Mouse (Mus musculus) neural tube, embryonic 13.5 days (tissue): ENCODE measurements around the gene Akt1. TPM values are rescaled to one million over a fixed set of nuclear protein-coding genes. Genes with fewer than 3 reads are reported as not detected.

Experiments
- ATAC-seq: fragments of 200-750 bp; cut with Nextera tagmentation; 2 replicates; pipeline ENCODE4 v1.8.0; 2017; ENCODE audit warnings: low read depth, mild to moderate bottlenecking, moderate TSS enrichment, moderate library complexity
- H3K27ac ChIP-seq: fragments of 300-500 bp; sonication (generic); replicated peaks from 2 replicates; pipeline ENCODE4 v1.5.1; 2015; ENCODE audit warnings: moderate library complexity, mild to moderate bottlenecking, inconsistent platforms
- H3K27me3 ChIP-seq: fragments of 300-500 bp; sonication (generic); 2 replicates; pipeline ENCODE4 v1.6.1; 2015; ENCODE audit warnings: mild to moderate bottlenecking, inconsistent platforms
- H3K36me3 ChIP-seq: fragments of 300-500 bp; sonication (generic); 2 replicates; pipeline ENCODE4 v1.6.1; 2015; ENCODE audit warnings: mild to moderate bottlenecking, inconsistent platforms
- H3K4me1 ChIP-seq: fragments of 300-500 bp; sonication (generic); replicated peaks from 2 replicates; pipeline ENCODE4 v1.6.1; 2015; ENCODE audit warnings: inconsistent platforms
- H3K4me2 ChIP-seq: fragments of 300-500 bp; sonication (generic); 2 replicates; pipeline ENCODE4 v1.6.1; 2015; ENCODE audit warnings: inconsistent platforms, mild to moderate bottlenecking, moderate library complexity
- H3K4me3 ChIP-seq: fragments of 300-500 bp; sonication (generic); 2 replicates; pipeline ENCODE4 v1.5.1; 2015; ENCODE audit warnings: mild to moderate bottlenecking, inconsistent platforms
- H3K9ac ChIP-seq: fragments of 300-500 bp; sonication (generic); 2 replicates; pipeline ENCODE4 v1.6.1; 2015; ENCODE audit warnings: moderate library complexity, mild to moderate bottlenecking, inconsistent platforms
- H3K9me3 ChIP-seq: fragments of 300-500 bp; sonication (generic); 2 replicates; pipeline ENCODE4 v1.6.1; 2016; ENCODE audit warnings: inconsistent platforms
- WGBS: fragments of 180-500 bp; shearing (Covaris S2); methylation state at CpG from one replicate; pipeline ENCODE4 v1.1.7; 2015; 5-methylcytosine and 5-hydroxymethylcytosine counted together
- polyA plus RNA-seq: library from polyadenylated mRNA; unstranded; fragments of >200 nt; fragmentation: Nextera tagmentation; extraction: Ambion mirVana; gene quantifications from 2 replicates; pipeline ENCODE4 v1.2.1, GENCODE M21; 2015

Gene Akt1
- polyA plus RNA-seq, 1 experiment from 2014 or later = 101 TPM

- no peak overlapping the region for H3K9ac ChIP-seq
- no peaks in the 10 kb centered on the region for H3K36me3 ChIP-seq
- H3K27ac ChIP-seq = no peak overlapping the region
- H3K4me3 ChIP-seq = no peak overlapping the region
- no peaks in the 10 kb centered on the region for H3K9me3 ChIP-seq
- WGBS = 54% methylated on average over 1 of the region's 1 CpGs
- no peak overlapping the region for H3K4me2 ChIP-seq
- no peaks in the 10 kb centered on the region for H3K27me3 ChIP-seq
- peaks cover 9% of the 10 kb centered on the region for H3K4me1 ChIP-seq
- ATAC-seq = no peak
These were observed 43.2 kb downstream of the Akt1 start for GRCm38 (mm10) chr12:112631472-112631871.

- ATAC-seq = no peak
- Histone ChIP-seq H3K4me2 (no peak overlapping the region), H3K27me3 (no peaks in the 10 kb centered on the region), H3K27ac (no peak overlapping the region), H3K9ac (no peak overlapping the region), H3K4me1 (peaks cover 9% of the 10 kb centered on the region), H3K9me3 (no peaks in the 10 kb centered on the region), H3K36me3 (no peaks in the 10 kb centered on the region), H3K4me3 (no peak overlapping the region)
- 81% methylated on average over 5 of the region's 5 CpGs for WGBS
These were observed 43.9 kb downstream of the Akt1 start for GRCm38 (mm10) chr12:112630796-112631195.

- no peak for ATAC-seq
- Histone ChIP-seq H3K4me1 (peaks cover 9% of the 10 kb centered on the region), H3K4me3 (no peak overlapping the region), H3K27ac (no peak overlapping the region), H3K27me3 (no peaks in the 10 kb centered on the region), H3K36me3 (no peaks in the 10 kb centered on the region), H3K4me2 (no peak overlapping the region), H3K9ac (no peak overlapping the region), H3K9me3 (no peaks in the 10 kb centered on the region)
- 93% methylated on average over 12 of the region's 12 CpGs for WGBS
These were observed 44.7 kb downstream of the Akt1 start for GRCm38 (mm10) chr12:112630029-112630428.

GRCm38 (mm10) chr12:112628928-112629721, 45.6 kb downstream of the Akt1 start:
- peaks cover 9% of the 10 kb centered on the region for H3K4me1 ChIP-seq
- no peak overlapping the region for H3K27ac ChIP-seq
- no peaks in the 10 kb centered on the region for H3K36me3 ChIP-seq
- H3K9me3 ChIP-seq = no peaks in the 10 kb centered on the region
- WGBS = 39% methylated on average over 19 of the region's 19 CpGs
- ATAC-seq = peak; percentile 78
- peak overlapping the region; percentile 48; the same call in 1 of the 2 replicates for H3K9ac ChIP-seq
- peak overlapping the region; percentile 15; the same call in 1 of the 2 replicates for H3K4me3 ChIP-seq
- H3K27me3 ChIP-seq = no peaks in the 10 kb centered on the region
- H3K4me2 ChIP-seq = peak overlapping the region; percentile 48

- H3K4me3 ChIP-seq = no peak overlapping the region
- WGBS = 89% methylated on average over 6 of the region's 6 CpGs
- H3K27ac ChIP-seq = no peak overlapping the region
- H3K9me3 ChIP-seq = no peaks in the 10 kb centered on the region
- H3K9ac ChIP-seq = no peak overlapping the region
- no peak overlapping the region for H3K4me2 ChIP-seq
- ATAC-seq = no peak
- no peaks in the 10 kb centered on the region for H3K36me3 ChIP-seq
- peaks cover 9% of the 10 kb centered on the region for H3K4me1 ChIP-seq
- H3K27me3 ChIP-seq = no peaks in the 10 kb centered on the region
These were observed 46.5 kb downstream of the Akt1 start for GRCm38 (mm10) chr12:112628197-112628596.

- Histone ChIP-seq H3K36me3 (no peaks in the 10 kb centered on the region), H3K27ac (no peak overlapping the region), H3K9me3 (no peaks in the 10 kb centered on the region), H3K4me2 (no peak overlapping the region), H3K9ac (no peak overlapping the region), H3K27me3 (peaks cover 7% of the 10 kb centered on the region), H3K4me3 (no peak overlapping the region), H3K4me1 (peaks cover 14% of the 10 kb centered on the region)
- ATAC-seq = no peak
- whole genome bisulfite sequencing = 70% methylated on average over 7 of the region's 7 CpGs
These were observed 47.4 kb downstream of the Akt1 start for GRCm38 (mm10) chr12:112627097-112627881.

- 80% methylated on average over 6 of the region's 6 CpGs for WGBS
- Histone ChIP-seq H3K27ac (no peak overlapping the region), H3K27me3 (peaks cover 15% of the 10 kb centered on the region), H3K36me3 (no peaks in the 10 kb centered on the region), H3K9me3 (no peaks in the 10 kb centered on the region), H3K4me1 (peaks cover 14% of the 10 kb centered on the region), H3K4me3 (no peak overlapping the region), H3K4me2 (no peak overlapping the region), H3K9ac (no peak overlapping the region)
- ATAC-seq = no peak
These were observed 48.2 kb downstream of the Akt1 start for GRCm38 (mm10) chr12:112626455-112626854.

- Histone ChIP-seq H3K4me2 (no peak overlapping the region), H3K4me1 (peaks cover 16% of the 10 kb centered on the region), H3K27me3 (peaks cover 23% of the 10 kb centered on the region), H3K27ac (no peak overlapping the region), H3K9ac (no peak overlapping the region), H3K36me3 (no peaks in the 10 kb centered on the region), H3K4me3 (no peak overlapping the region), H3K9me3 (no peaks in the 10 kb centered on the region)
- 87% methylated on average over 4 of the region's 4 CpGs for WGBS
- ATAC-seq = no peak
These were observed 49.0 kb downstream of the Akt1 start for GRCm38 (mm10) chr12:112625700-112626099.

GRCm38 (mm10) chr12:112623742-112624141, 50.9 kb downstream of the Akt1 start:
- ATAC-seq = 0 out of 2 replicates have a peak, but pooled peaks have one; percentile 9
- WGBS = 13% methylated on average over 2 of the region's 2 CpGs

GRCm38 (mm10) chr12:112621900-112622299, 52.8 kb downstream of the Akt1 start:
- WGBS = 90% methylated on average over 3 of the region's 3 CpGs
- ATAC-seq = no peak

More at GRCm38 (mm10) chr12:112623742-112624141, 50.9 kb downstream of the Akt1 start:
- Histone ChIP-seq H3K27me3 (peaks cover 40% of the 10 kb centered on the region), H3K9me3 (no peaks in the 10 kb centered on the region), H3K9ac (no peak overlapping the region), H3K4me1 (peaks cover 29% of the 10 kb centered on the region), H3K27ac (no peak overlapping the region), H3K4me3 (no peak overlapping the region), H3K4me2 (no peak overlapping the region), H3K36me3 (no peaks in the 10 kb centered on the region)

GRCm38 (mm10) chr12:112620354-112621061, 54.2 kb downstream of the Akt1 start:
- WGBS = 13% methylated on average over 15 of the region's 16 CpGs
- peak overlapping the region; percentile 69 for H3K9ac ChIP-seq
- no peaks in the 10 kb centered on the region for H3K9me3 ChIP-seq
- no peak overlapping the region for H3K27ac ChIP-seq
- ATAC-seq = peak; percentile 11; the same call in 1 of the 2 replicates
- peaks cover 47% of the 10 kb centered on the region for H3K27me3 ChIP-seq
- H3K4me1 ChIP-seq = peaks cover 28% of the 10 kb centered on the region
- H3K36me3 ChIP-seq = no peaks in the 10 kb centered on the region
- peak overlapping the region; percentile 49 for H3K4me3 ChIP-seq
- peak overlapping the region; percentile 93 for H3K4me2 ChIP-seq

More at GRCm38 (mm10) chr12:112621900-112622299, 52.8 kb downstream of the Akt1 start:
- Histone ChIP-seq H3K27me3 (peaks cover 47% of the 10 kb centered on the region), H3K4me3 (no peak overlapping the region), H3K36me3 (no peaks in the 10 kb centered on the region), H3K9ac (no peak overlapping the region), H3K4me1 (peaks cover 28% of the 10 kb centered on the region), H3K27ac (no peak overlapping the region), H3K4me2 (no peak overlapping the region), H3K9me3 (no peaks in the 10 kb centered on the region)
